Mouse (Mus musculus): ENCODE data around the gene Col23a1. TPM values are rescaled to one million over a fixed set of nuclear protein-coding genes. Genes with fewer than 3 reads are reported as not detected.

Col23a1 gene
- 1.3 TPM in 2 replicates for polyA plus RNA-seq (2015; fragmentation: Nextera tagmentation; extraction: Ambion mirVana)

GRCm38 (mm10) chr11:51289564-51290041 lies at the start of gene Col23a1:
Gene Col23a1, plus strand, starts transcription at chr11:51289920.

DNA sequence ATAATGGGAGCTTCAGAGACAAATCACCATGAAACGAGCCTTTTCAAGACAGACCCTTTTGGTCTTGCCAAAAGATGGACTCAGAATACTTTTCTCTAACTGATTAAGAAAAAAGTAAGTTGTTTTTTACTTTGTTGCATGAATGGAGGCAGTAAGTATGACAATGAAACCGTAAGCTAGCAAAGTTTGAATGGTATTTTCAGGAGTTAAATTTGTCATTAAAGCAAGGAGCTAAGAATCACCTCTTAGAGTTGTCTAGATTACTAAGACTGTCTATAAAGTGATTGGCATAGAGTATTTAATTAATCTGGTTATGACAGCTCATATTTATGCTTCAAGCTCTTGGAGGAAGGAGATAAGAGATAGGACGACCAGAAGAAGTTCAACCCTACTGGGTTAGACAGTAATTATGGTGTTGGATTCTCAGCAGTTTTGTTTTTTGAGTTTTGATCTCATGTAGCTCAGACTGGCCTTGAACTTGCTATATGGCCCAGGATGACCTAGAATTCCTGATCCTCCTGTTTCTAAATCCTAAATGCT lies 28.0 kb upstream of the Col23a1 start, which contains the start of gene Clk4:
Gene Clk4, plus strand, starts transcription at position 51 of the 540 bp plus-strand sequence.

GRCm38 (mm10) chr11:51262342-51263285 lies 27.1 kb upstream of the Col23a1 start, which contains the start of gene BC049762:
Gene BC049762, minus strand, starts transcription at chr11:51263046.

DNA sequence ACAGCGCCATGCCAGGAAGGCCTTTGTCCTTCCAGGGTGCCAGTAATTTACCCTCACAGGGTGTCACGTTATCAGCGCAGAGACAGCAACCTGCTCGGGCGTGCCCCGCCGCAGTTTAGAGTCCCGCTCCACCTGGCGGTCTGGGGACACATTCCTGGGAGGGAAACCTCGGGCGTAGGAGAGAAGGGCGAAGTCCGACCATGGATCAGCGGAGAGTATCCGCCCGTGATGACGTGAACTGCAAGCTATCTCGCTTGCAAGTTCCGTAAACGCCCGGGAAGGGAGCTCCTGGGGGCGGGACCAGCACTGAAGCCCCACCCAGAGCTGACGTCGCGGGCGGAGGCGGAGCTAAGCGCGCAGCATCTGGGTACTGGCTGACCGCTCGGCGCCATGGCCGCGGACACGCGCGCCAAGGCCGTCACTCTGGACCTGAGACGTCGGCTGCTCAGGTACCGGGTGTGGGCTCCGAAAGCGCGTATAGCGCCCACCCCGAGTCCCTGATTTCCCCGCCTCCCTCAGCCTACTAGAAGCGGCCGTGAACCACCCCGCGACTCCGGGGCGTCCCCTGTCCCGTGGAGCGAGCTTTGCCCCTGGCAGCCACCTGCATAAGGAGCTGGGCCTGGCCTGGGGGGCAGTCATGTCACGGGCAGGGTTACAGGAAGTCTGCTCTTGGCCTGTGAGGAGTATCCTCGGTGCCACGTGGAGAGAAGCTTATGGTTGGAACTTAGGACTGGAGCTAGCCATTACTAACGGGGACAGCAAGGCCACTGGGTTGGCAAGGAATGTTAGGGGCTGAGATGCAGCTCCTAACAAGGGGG lies 294.9 kb downstream of the Col23a1 start, which contains the start of gene Phykpl:
Gene Phykpl, plus strand, starts transcription at position 327 of the 818 bp plus-strand sequence.

GRCm38 (mm10) chr11:51606447-51607095 lies 316.9 kb downstream of the Col23a1 start, which contains the start of gene Hnrnpab:
Gene Hnrnpab, minus strand, starts transcription at chr11:51606847.

GRCm38 (mm10) chr11:51619409-51620060 lies 329.8 kb downstream of the Col23a1 start, which contains the start of gene Nhp2:
Gene Nhp2, plus strand, starts transcription at chr11:51619735.

Other genes with a start within 250 kb of the Col23a1 start
- not detected in 2 replicates for gene Olfr1375, start 241.8 kb upstream of the Col23a1 start, polyA plus RNA-seq (2015; fragmentation: Nextera tagmentation; extraction: Ambion mirVana)
- gene Zfp354a, start 230.7 kb upstream of the Col23a1 start, polyA plus RNA-seq (2015; fragmentation: Nextera tagmentation; extraction: Ambion mirVana): 2.6 and 3.4 TPM in 2 replicates
- not detected in 2 replicates for gene Gm12569, start 69.4 kb upstream of the Col23a1 start, polyA plus RNA-seq (2015; fragmentation: Nextera tagmentation; extraction: Ambion mirVana)
- gene Clk4, start 28.2 kb upstream of the Col23a1 start, polyA plus RNA-seq (2015; fragmentation: Nextera tagmentation; extraction: Ambion mirVana): 40.2 and 40.9 TPM in 2 replicates
- gene BC049762, start 26.9 kb upstream of the Col23a1 start, polyA plus RNA-seq (2015; fragmentation: Nextera tagmentation; extraction: Ambion mirVana): not detected in 2 replicates

Data from urinary bladder, postnatal 0 days (tissue).